Mouse (Mus musculus) C2C12 (cell line): ENCODE results near the gene RPS10-NUDT3. TPM values are rescaled to one million over a fixed set of nuclear protein-coding genes. Genes with fewer than 3 reads are reported as not detected.

ENCODE experiments used
- H3K27me3 ChIP-seq: one replicate; pipeline ENCODE4 v1.6.1; 2011; ENCODE audit not compliant: control insufficient read depth, insufficient read depth, insufficient read length
- H3K36me3 ChIP-seq: one replicate; pipeline ENCODE4 v1.6.1; 2011; ENCODE audit not compliant: control insufficient read depth, insufficient read depth
- H3K4me3 ChIP-seq: one replicate; pipeline ENCODE4 v1.5.1; 2011; ENCODE audit warnings: mild to moderate bottlenecking, control low read depth; ENCODE audit not compliant: poor library complexity, insufficient read depth, severe bottlenecking
- H3K79me2 ChIP-seq: one replicate; pipeline ENCODE4 v1.6.1; 2011; ENCODE audit not compliant: control insufficient read depth, insufficient read depth
- H3K79me3 ChIP-seq: one replicate; pipeline ENCODE4 v1.6.1; 2011; ENCODE audit warnings: low read depth, control low read depth
- H3ac ChIP-seq: one replicate; pipeline ENCODE3; 2011; ENCODE audit warnings: low read depth; ENCODE audit not compliant: control insufficient read depth, insufficient read length
- CEBPB ChIP-seq: IDR thresholded peaks from one replicate; pipeline ENCODE4 v1.6.1; 2011; ENCODE audit warnings: low read depth, mild to moderate bottlenecking, control low read depth, moderate library complexity
- CTCF ChIP-seq: IDR thresholded peaks from one replicate; pipeline ENCODE4 v1.5.1; 2011; ENCODE audit not compliant: control insufficient read depth, insufficient read depth, insufficient read length
- FOSL1 ChIP-seq: IDR thresholded peaks from one replicate; pipeline ENCODE4 v1.8.0; 2011; ENCODE audit warnings: mild to moderate bottlenecking, low read length; ENCODE audit not compliant: poor library complexity, insufficient read depth, severe bottlenecking
- MAX ChIP-seq: IDR thresholded peaks from one replicate; pipeline ENCODE4 v1.6.1; 2011; ENCODE audit warnings: mild to moderate bottlenecking, control low read depth
- MYOD1 ChIP-seq: IDR thresholded peaks from one replicate; pipeline ENCODE4 v1.6.1; 2011; ENCODE audit warnings: low read depth; ENCODE audit not compliant: control insufficient read depth, insufficient read length
- MYOG ChIP-seq: IDR thresholded peaks from one replicate; pipeline ENCODE4 v1.6.1; 2011; ENCODE audit not compliant: control insufficient read depth, insufficient read length; ENCODE audit errors: extremely low read depth
- USF1 ChIP-seq: IDR thresholded peaks from one replicate; pipeline ENCODE4 v1.6.1; 2011; ENCODE audit warnings: low read depth, mild to moderate bottlenecking, control low read depth, moderate library complexity
- polyA plus RNA-seq: library from polyadenylated mRNA; unstranded; fragments of >200 nt; fragmentation: generic; extraction: Trizol; gene quantifications from one replicate; pipeline ENCODE4 v1.2.1, GENCODE M21; 2012; ENCODE audit warnings: missing spikeins

RPS10-NUDT3 gene
- polyA plus RNA-seq, 1 experiment: not detected

- Histone ChIP-seq H3K36me3 (peaks cover 4% of the 10 kb centered on the region), H3K27me3 (no peaks in the 10 kb centered on the region), H3K4me3 (peak overlapping the region; percentile 85), H3K79me2 (peaks cover 63% of the 10 kb centered on the region), H3K79me3 (peaks cover 58% of the 10 kb centered on the region), H3ac (peak overlapping the region; percentile 84)
- TF ChIP-seq MYOD1 (no peak), CEBPB (no peak), USF1 (no peak), MAX (no peak)
Observed at GRCm38 (mm10) chr17:27621705-27622531, 13.1 kb downstream of the RPS10-NUDT3 start.

GRCm38 (mm10) chr17:27621161-27621560 is 13.9 kb downstream of the RPS10-NUDT3 start:
- Histone ChIP-seq H3K79me3 (peaks cover 64% of the 10 kb centered on the region), H3ac (peak overlapping the region; percentile 35), H3K79me2 (peaks cover 70% of the 10 kb centered on the region), H3K27me3 (no peaks in the 10 kb centered on the region), H3K36me3 (peaks cover 4% of the 10 kb centered on the region), H3K4me3 (peak overlapping the region; percentile 85)
- TF ChIP-seq MYOD1: no peak

GRCm38 (mm10) chr17:27615388-27615787 is 19.6 kb downstream of the RPS10-NUDT3 start:
- H3ac ChIP-seq: no peak overlapping the region
- H3K27me3 ChIP-seq: no peaks in the 10 kb centered on the region
- H3K4me3 ChIP-seq: no peak overlapping the region
- no peak for TF ChIP-seq MYOG
- TF ChIP-seq MAX: no peak
- no peak for TF ChIP-seq CTCF
- TF ChIP-seq MYOD1: no peak
- no peak for TF ChIP-seq FOSL1
- no peak for TF ChIP-seq CEBPB
- no peak for TF ChIP-seq USF1
- peaks cover 100% of the 10 kb centered on the region for H3K79me2 ChIP-seq
- peaks cover 96% of the 10 kb centered on the region for H3K79me3 ChIP-seq
- H3K36me3 ChIP-seq: peaks cover 4% of the 10 kb centered on the region

- no peak overlapping the region for H3ac ChIP-seq
- peaks cover 9% of the 10 kb centered on the region for H3K36me3 ChIP-seq
- peaks cover 100% of the 10 kb centered on the region for H3K79me2 ChIP-seq
- no peak overlapping the region for H3K4me3 ChIP-seq
- peaks cover 96% of the 10 kb centered on the region for H3K79me3 ChIP-seq
- H3K27me3 ChIP-seq: no peaks in the 10 kb centered on the region
- TF ChIP-seq CEBPB (no peak), FOSL1 (no peak), MYOD1 (no peak), USF1 (no peak), MYOG (no peak)
Observed at GRCm38 (mm10) chr17:27613016-27613415, 22.0 kb downstream of the RPS10-NUDT3 start.

GRCm38 (mm10) chr17:27611994-27612393 is 23.0 kb downstream of the RPS10-NUDT3 start:
- Histone ChIP-seq H3K79me3 (peaks cover 96% of the 10 kb centered on the region), H3K79me2 (peaks cover 100% of the 10 kb centered on the region), H3K36me3 (peaks cover 6% of the 10 kb centered on the region), H3K4me3 (no peak overlapping the region), H3ac (no peak overlapping the region), H3K27me3 (no peaks in the 10 kb centered on the region)
- TF ChIP-seq CTCF (no peak), CEBPB (no peak), USF1 (no peak), MAX (no peak), MYOG (no peak), FOSL1 (no peak), MYOD1 (no peak)

GRCm38 (mm10) chr17:27611519-27611884 is 23.5 kb downstream of the RPS10-NUDT3 start:
- Histone ChIP-seq H3K27me3 (no peaks in the 10 kb centered on the region), H3K79me3 (peaks cover 94% of the 10 kb centered on the region), H3ac (no peak overlapping the region), H3K4me3 (no peak overlapping the region), H3K36me3 (peaks cover 6% of the 10 kb centered on the region), H3K79me2 (peaks cover 100% of the 10 kb centered on the region)
- TF ChIP-seq FOSL1: no peak
- TF ChIP-seq MYOG: no peak
- TF ChIP-seq CEBPB: no peak
- TF ChIP-seq USF1: no peak
- no peak for TF ChIP-seq MYOD1
- TF ChIP-seq CTCF: no peak
- TF ChIP-seq MAX: no peak
